19 mouse cellular contexts compared by ENCODE assay signal in genomic region chrX:20332756-20333155, GRCm38 (mm10). TPM values are rescaled to one million over a fixed set of nuclear protein-coding genes. Genes with fewer than 3 reads are reported as not detected.
A peak's percentile ranks its signal among the peaks of the same experiment; 100 is the strongest.
DNase-seq lines count a peak whose midpoint lies in the region; ATAC-seq lines count a peak whose summit lies in the region.
"Had no signal": no experiment of that assay in that cellular context is flagged by ENCODE, and none has a peak within 500 bp of the region (broad histone marks: within the 10 kb centered on the region; RNA-seq: fewer than 3 reads in every experiment).

No protein-coding gene starts in this region.

- ATAC-seq in forebrain, embryonic 14.5 days: no peak; the same call in 1 of the 2 replicates
- no peak for ATAC-seq in activated CD4-positive, CD25-positive, alpha-beta regulatory T cell, adult 4 months

- no peak overlapping the region for H3K9ac ChIP-seq in forebrain, embryonic 14.5 days (ENCODE audit: low read length)
- H3K9ac ChIP-seq: hindbrain, embryonic 13.5 days; liver, embryonic 14.5 days had no signal

- no peaks in the 10 kb centered on the region for H3K9me3 ChIP-seq in forebrain, embryonic 14.5 days (replicated peaks; ENCODE audit: control insufficient read depth, low read length)
- no peaks in the 10 kb centered on the region for H3K9me3 ChIP-seq in forebrain, embryonic 10.5 days
- H3K9me3 ChIP-seq: hindbrain, embryonic 13.5 days had no signal

- H3K4me2 ChIP-seq in forebrain, embryonic 14.5 days (ENCODE audit: low read length): no peak overlapping the region
- H3K4me2 ChIP-seq: hindbrain, embryonic 13.5 days; midbrain, embryonic 11.5 days had no signal

- intact Hi-C loops in left cerebral cortex, postnatal 14 days (cut with DNase I): no loop called here

- H3K36me3 ChIP-seq in forebrain, embryonic 14.5 days (ENCODE audit: control insufficient read depth, insufficient read depth, low read length): no peaks in the 10 kb centered on the region
- no peaks in the 10 kb centered on the region for H3K36me3 ChIP-seq in forebrain, embryonic 10.5 days (replicated peaks)
- H3K36me3 ChIP-seq: hindbrain, embryonic 13.5 days had no signal

- H3K4me3 ChIP-seq in forebrain, embryonic 14.5 days (ENCODE audit: low read depth, low read length): no peak overlapping the region
- H3K4me3 ChIP-seq in forebrain, embryonic 10.5 days: no peak overlapping the region
- H3K4me3 ChIP-seq: hindbrain, embryonic 13.5 days had no signal

- no peaks in the 10 kb centered on the region for H3K27me3 ChIP-seq in forebrain, embryonic 14.5 days (replicated peaks; ENCODE audit: control insufficient read depth, insufficient read depth, low read length)
- no peaks in the 10 kb centered on the region for H3K27me3 ChIP-seq in forebrain, embryonic 10.5 days (ENCODE audit: poor library complexity, severe bottlenecking)
- H3K27me3 ChIP-seq: hindbrain, embryonic 13.5 days had no signal

- H3K4me1 ChIP-seq in forebrain, embryonic 14.5 days (ENCODE audit: control insufficient read depth, insufficient read depth, low read length): no peaks in the 10 kb centered on the region
- no peaks in the 10 kb centered on the region for H3K4me1 ChIP-seq in forebrain, embryonic 10.5 days
- H3K4me1 ChIP-seq: hindbrain, embryonic 13.5 days had no signal

- WGBS in forebrain, embryonic 14.5 days: 67% methylated on average over 1 of the region's 1 CpGs
- 86% methylated on average over 1 of the region's 1 CpGs for WGBS in forebrain, embryonic 10.5 days

- peak; percentile 8 for DNase-seq in forebrain, embryonic 14.5 days (ENCODE audit: low spot score)
- DNase-seq in forebrain, embryonic 10.5 days (ENCODE audit: extremely low spot score, low spot score): no peak
- peak; percentile 17 to 51 for DNase-seq in layer of hippocampus, adult 18-20 months (ENCODE audit: low spot score in 2 of 2)
- DNase-seq in layer of hippocampus, postnatal 10 days (ENCODE audit: low spot score in 2 of 2): no peak
- peak; percentile 16 for DNase-seq in cerebellum, adult 11-12 months
- DNase-seq in left cerebral cortex, postnatal 14 days (ENCODE audit: low spot score in 2 of 2): peak; percentile 3 to 22
- DNase-seq in testis, postnatal 10 days (ENCODE audit: low spot score): no peak
- DNase-seq: adrenal gland, adult 2 months; embryo, embryonic 11 days; gastrocnemius, postnatal 25 days; kidney, adult 2 months; kidney, postnatal 4 days; lung, postnatal 14 days; spleen, adult 18-20 months; thymus, postnatal 36 days had no signal

- H3K27ac ChIP-seq in forebrain, embryonic 14.5 days (ENCODE audit: low read depth, low read length): no peak overlapping the region
- H3K27ac ChIP-seq in forebrain, embryonic 10.5 days: no peak overlapping the region
- H3K27ac ChIP-seq: hindbrain, embryonic 13.5 days; liver, embryonic 14.5 days had no signal

RNA-seq across cellular contexts. Expression of gene Rp2, which starts 31.5 kb away (rescaled TPM):
- polyA plus RNA-seq in forebrain, embryonic 14.5 days (2014; fragmentation: Nextera tagmentation; extraction: Ambion mirVana): 13.4 and 17.8 TPM in 2 replicates
- polyA plus RNA-seq in forebrain, embryonic 10.5 days (2016; fragmentation: Nextera tagmentation; extraction: Ambion mirVana): 16.4 and 19.2 TPM in 2 replicates
- total RNA-seq in layer of hippocampus, adult 18-20 months (2021): 10 to 100 TPM; 14.6 to 18.6 TPM
- total RNA-seq in layer of hippocampus, postnatal 10 days (2021): 10 to 100 TPM; 18.0 to 19.0 TPM
- total RNA-seq in left cerebral cortex, postnatal 14 days (2021): 10 to 100 TPM; 12.0 to 14.2 TPM
- 10 to 100 TPM; 11.0 to 12.5 TPM for polyA plus RNA-seq in activated CD4-positive, CD25-positive, alpha-beta regulatory T cell, adult 4 months (2017; shearing (Covaris generic))

RNA-seq across cellular contexts. Expression of gene Slc9a7, which starts 41.1 kb away (rescaled TPM):
- polyA plus RNA-seq in forebrain, embryonic 14.5 days (2014; fragmentation: Nextera tagmentation; extraction: Ambion mirVana): 2.7 and 4.9 TPM in 2 replicates
- polyA plus RNA-seq in forebrain, embryonic 10.5 days (2016; fragmentation: Nextera tagmentation; extraction: Ambion mirVana): 0.49 and 0.93 TPM in 2 replicates
- total RNA-seq in layer of hippocampus, adult 18-20 months (2021): 10 to 100 TPM; 62.2 to 63.5 TPM
- total RNA-seq in layer of hippocampus, postnatal 10 days (2021): 10 to 100 TPM; 67.2 to 76.8 TPM
- total RNA-seq in left cerebral cortex, postnatal 14 days (2021): 10 to 100 TPM; 63.5 to 66.0 TPM
- 1 to 10 TPM; 5.7 to 8.8 TPM for polyA plus RNA-seq in activated CD4-positive, CD25-positive, alpha-beta regulatory T cell, adult 4 months (2017; shearing (Covaris generic))

Comparison
In these comparisons a context has a peak if more than half of its experiments do, and no peak if none do; other contexts are left out.
1. DNase-seq: peak in forebrain, embryonic 14.5 days (single experiment), layer of hippocampus, adult 18-20 months (2 of 2), cerebellum, adult 11-12 months (single experiment) and left cerebral cortex, postnatal 14 days (2 of 2); none in forebrain, embryonic 10.5 days (single experiment), layer of hippocampus, postnatal 10 days (0 of 2) and testis, postnatal 10 days (single experiment).